In the genomic region with DNA sequence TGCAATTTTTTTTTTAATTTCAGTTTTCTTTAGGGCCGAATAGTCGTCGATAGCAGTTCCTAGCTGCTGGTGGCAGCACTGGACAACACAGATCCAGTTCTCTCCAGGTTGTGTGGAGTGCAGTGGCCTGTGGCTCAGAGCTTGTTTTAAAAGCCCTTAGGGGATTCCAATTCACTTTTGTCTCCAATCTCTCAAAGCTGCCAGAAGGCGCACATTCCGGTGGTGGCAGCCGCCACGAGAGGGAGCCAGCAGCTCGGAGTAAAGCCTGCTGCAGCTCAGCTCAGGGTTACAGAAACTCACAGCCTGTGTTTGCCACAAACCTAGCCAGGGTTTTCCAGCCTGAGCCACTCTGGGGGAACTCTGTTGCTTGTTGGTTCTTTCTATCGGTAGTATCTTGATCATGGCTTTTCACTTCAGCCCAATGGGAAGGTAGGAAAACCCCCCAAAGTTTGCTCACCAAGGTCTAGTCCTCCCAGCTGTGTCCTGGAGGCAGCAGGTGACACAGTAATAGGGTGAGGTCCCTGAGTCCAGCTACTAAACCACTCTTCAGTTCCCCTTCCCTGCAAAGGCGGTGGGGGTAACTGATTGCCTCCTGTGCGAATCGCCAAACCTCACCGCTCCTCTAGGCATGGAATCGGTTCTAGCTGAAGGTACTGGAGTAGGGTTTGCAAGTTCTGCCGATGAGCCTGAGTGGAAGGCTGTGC, we compare ENCODE assay signal across 8 mouse cellular contexts. TPM values are rescaled to one million over a fixed set of nuclear protein-coding genes. Genes with fewer than 3 reads are reported as not detected.
A peak's percentile ranks its signal among the peaks of the same experiment; 100 is the strongest.
DNase-seq lines count a peak whose midpoint lies in the region; ATAC-seq and TF ChIP-seq lines count a peak whose summit lies in the region.

No protein-coding gene starts in this region.

- H3K9ac ChIP-seq in heart, postnatal 0 days (replicated peaks; ENCODE audit: low read depth, low read length): no peak overlapping the region
- no peak overlapping the region for H3K9ac ChIP-seq in forebrain, embryonic 16.5 days (replicated peaks; ENCODE audit: low read depth, low read length)
- no peak overlapping the region for H3K9ac ChIP-seq in limb, embryonic 11.5 days (ENCODE audit: low read length)
- H3K9ac ChIP-seq in neural tube, embryonic 11.5 days (ENCODE audit: low read length): no peak overlapping the region

- no peak for TF ChIP-seq EP300 in heart, postnatal 0 days (IDR thresholded peaks at IDR 0.05; ENCODE audit: low read depth)

- no peak overlapping the region for H3K4me2 ChIP-seq in heart, postnatal 0 days (ENCODE audit: low read depth, low read length)
- no peak overlapping the region for H3K4me2 ChIP-seq in forebrain, embryonic 16.5 days (ENCODE audit: low read length)
- H3K4me2 ChIP-seq in limb, embryonic 11.5 days (ENCODE audit: low read depth, severe bottlenecking): no peak overlapping the region
- no peak overlapping the region for H3K4me2 ChIP-seq in neural tube, embryonic 11.5 days (ENCODE audit: low read depth)

- no peaks in the 10 kb centered on the region for H3K36me3 ChIP-seq in heart, postnatal 0 days (replicated peaks; ENCODE audit: control insufficient read depth, insufficient read depth, low read length)
- no peaks in the 10 kb centered on the region for H3K36me3 ChIP-seq in forebrain, embryonic 16.5 days (ENCODE audit: control insufficient read depth, insufficient read depth)
- H3K36me3 ChIP-seq in limb, embryonic 11.5 days (ENCODE audit: control insufficient read depth, insufficient read depth, low read length): no peaks in the 10 kb centered on the region
- no peaks in the 10 kb centered on the region for H3K36me3 ChIP-seq in neural tube, embryonic 11.5 days (ENCODE audit: control insufficient read depth, insufficient read depth, low read length)

- no peaks in the 10 kb centered on the region for H3K4me1 ChIP-seq in heart, postnatal 0 days (ENCODE audit: control insufficient read depth, insufficient read depth)
- no peaks in the 10 kb centered on the region for H3K4me1 ChIP-seq in forebrain, embryonic 16.5 days (replicated peaks; ENCODE audit: control insufficient read depth, insufficient read depth, low read length)
- H3K4me1 ChIP-seq in limb, embryonic 11.5 days (ENCODE audit: control insufficient read depth, insufficient read depth, low read length): no peaks in the 10 kb centered on the region
- no peaks in the 10 kb centered on the region for H3K4me1 ChIP-seq in neural tube, embryonic 11.5 days (ENCODE audit: control insufficient read depth, insufficient read depth, low read length)

- peak; percentile 33; the same call in 1 of the 2 replicates for ATAC-seq in heart, postnatal 0 days (ENCODE audit: insufficient read depth, low read depth)
- ATAC-seq in forebrain, embryonic 16.5 days: peak; percentile 88
- ATAC-seq in limb, embryonic 11.5 days (ENCODE audit: insufficient number of reproducible peaks, low FRiP score, low TSS enrichment, low read depth): peak; percentile 82
- ATAC-seq in neural tube, embryonic 11.5 days (ENCODE audit: insufficient read depth, low FRiP score, low TSS enrichment): peak; percentile 61; the same call in 1 of the 2 replicates

- intact Hi-C loops in heart, postnatal 25 days (cut with DNase I): no loop called here

- no peaks in the 10 kb centered on the region for H3K27me3 ChIP-seq in heart, postnatal 0 days (ENCODE audit: control insufficient read depth, insufficient read depth, low read length)
- no peaks in the 10 kb centered on the region for H3K27me3 ChIP-seq in forebrain, embryonic 16.5 days (replicated peaks; ENCODE audit: control insufficient read depth, insufficient read depth, low read length)
- H3K27me3 ChIP-seq in limb, embryonic 11.5 days (ENCODE audit: control insufficient read depth, insufficient read depth, low read length): no peaks in the 10 kb centered on the region
- H3K27me3 ChIP-seq in neural tube, embryonic 11.5 days (ENCODE audit: control insufficient read depth, insufficient read depth, low read length): no peaks in the 10 kb centered on the region

- 0 out of 2 replicates have a peak, but pooled peaks cover 2% of the 10 kb centered on the region for H3K9me3 ChIP-seq in heart, postnatal 0 days (replicated peaks; ENCODE audit: control insufficient read depth, low read length)
- peaks cover under 1% of the 10 kb centered on the region; the same call in 1 of the 2 replicates for H3K9me3 ChIP-seq in forebrain, embryonic 16.5 days (ENCODE audit: control insufficient read depth, low read length)
- peaks cover 2% of the 10 kb centered on the region; the same call in 1 of the 2 replicates for H3K9me3 ChIP-seq in limb, embryonic 11.5 days (ENCODE audit: control insufficient read depth, low read length)
- no peaks in the 10 kb centered on the region for H3K9me3 ChIP-seq in neural tube, embryonic 11.5 days (ENCODE audit: control insufficient read depth, low read length)

- TF ChIP-seq CTCF in heart, postnatal 0 days (IDR thresholded peaks at IDR 0.05; ENCODE audit: low read depth): peak; percentile 71

- DNase-seq in heart, postnatal 0 days (ENCODE audit: low spot score): peak; percentile 61
- DNase-seq in heart, postnatal 25 days (ENCODE audit: low spot score): no peak
- peak; percentile 11 for DNase-seq in cerebellum, adult 11-12 months
- peak; percentile 29 to 69 for DNase-seq in kidney, adult 8-10 months
- DNase-seq in limb, embryonic 11.5 days (ENCODE audit: low spot score): peak; percentile 91
- DNase-seq in neural tube, embryonic 11.5 days (ENCODE audit: low spot score): peak; percentile 87
- no peak for DNase-seq in B cell, adult 2 months

- no peak overlapping the region for H3K4me3 ChIP-seq in heart, postnatal 0 days (ENCODE audit: low read depth, low read length)
- no peak overlapping the region for H3K4me3 ChIP-seq in forebrain, embryonic 16.5 days (replicated peaks; ENCODE audit: low read length)
- H3K4me3 ChIP-seq in limb, embryonic 11.5 days (ENCODE audit: low read depth, low read length): no peak overlapping the region
- no peak overlapping the region for H3K4me3 ChIP-seq in neural tube, embryonic 11.5 days (ENCODE audit: low read depth, low read length)

- H3K27ac ChIP-seq in heart, postnatal 0 days (ENCODE audit: low read depth): no peak overlapping the region
- no peak overlapping the region for H3K27ac ChIP-seq in forebrain, embryonic 16.5 days (ENCODE audit: low read length)
- H3K27ac ChIP-seq in limb, embryonic 11.5 days (replicated peaks; ENCODE audit: low read depth, low read length): no peak overlapping the region
- H3K27ac ChIP-seq in neural tube, embryonic 11.5 days (ENCODE audit: low read depth, low read length): no peak overlapping the region

- WGBS in heart, postnatal 0 days: 40% methylated on average over 15 of the region's 15 CpGs
- WGBS in forebrain, embryonic 16.5 days: 32% methylated on average over 15 of the region's 15 CpGs
- 37% methylated on average over 15 of the region's 15 CpGs for WGBS in limb, embryonic 11.5 days
- 37% methylated on average over 15 of the region's 15 CpGs for WGBS in neural tube, embryonic 11.5 days

RNA-seq across cellular contexts. Expression of gene Cldn18, which starts 13.0 kb away (rescaled TPM):
- total RNA-seq in heart, postnatal 0 days (2014; rRNA removed; ENCODE audit: low replicate concordance): not detected in 2 replicates
- 0.22 TPM in 1 of 2 replicates, not detected in the other for polyA plus RNA-seq in heart, postnatal 0 days (2015; fragmentation: Nextera tagmentation; extraction: Ambion mirVana)
- total RNA-seq in heart, postnatal 25 days (2021): under 1 TPM in 1 of 2 experiments, not detected in 1; 0.20 TPM
- 0.20 TPM in 1 of 2 replicates, not detected in the other for polyA plus RNA-seq in forebrain, embryonic 16.5 days (2015; fragmentation: Nextera tagmentation; extraction: Ambion mirVana)
- polyA plus RNA-seq in limb, embryonic 11.5 days (2014; fragmentation: Nextera tagmentation; extraction: Ambion mirVana): not detected in 2 replicates
- not detected in 2 replicates for polyA plus RNA-seq in neural tube, embryonic 11.5 days (2014; fragmentation: Nextera tagmentation; extraction: Ambion mirVana)

Comparison
In these comparisons a context has a peak if more than half of its experiments do, and no peak if none do; other contexts are left out.
1. DNase-seq: peak in heart, postnatal 0 days (single experiment), cerebellum, adult 11-12 months (single experiment), kidney, adult 8-10 months (2 of 2), limb, embryonic 11.5 days (single experiment) and neural tube, embryonic 11.5 days (single experiment); none in heart, postnatal 25 days (single experiment) and B cell, adult 2 months (0 of 2).
2. ATAC-seq: peak in every context shown above with its lines; median percentile 88 in forebrain, embryonic 16.5 days; 82 in limb, embryonic 11.5 days; 61 in neural tube, embryonic 11.5 days; 33 in heart, postnatal 0 days.